Mouse (Mus musculus) midbrain, embryonic 16.5 days (tissue): ENCODE data around the gene Slc25a4. TPM values are rescaled to one million over a fixed set of nuclear protein-coding genes. Genes with fewer than 3 reads are reported as not detected.
"Not testable (repeated sequence)": the region's sequence is repeated elsewhere in the genome, so short reads cannot be mapped to it uniquely, and the experiment has no call there.

Source experiments
- ATAC-seq: fragments of 200-750 bp; cut with Nextera tagmentation; 2 replicates; pipeline ENCODE4 v1.8.0; 2017; ENCODE audit warnings: moderate TSS enrichment
- H3K27ac ChIP-seq: fragments of 300-500 bp; sonication (generic); 2 replicates; pipeline ENCODE4 v1.5.1; 2014; ENCODE audit warnings: mild to moderate bottlenecking, low read length, mixed read lengths
- H3K27me3 ChIP-seq: fragments of 300-500 bp; sonication (generic); 2 replicates; pipeline ENCODE4 v1.6.1; 2014; ENCODE audit warnings: low read depth, low read length, mixed read lengths; ENCODE audit not compliant: control insufficient read depth, insufficient read depth
- H3K36me3 ChIP-seq: fragments of 300-500 bp; sonication (generic); 2 replicates; pipeline ENCODE4 v1.6.1; 2014; ENCODE audit warnings: mild to moderate bottlenecking, low read length, moderate library complexity, mixed read lengths; ENCODE audit not compliant: control insufficient read depth, insufficient read depth
- H3K4me1 ChIP-seq: fragments of 300-500 bp; sonication (generic); 2 replicates; pipeline ENCODE4 v1.6.1; 2014; ENCODE audit warnings: mild to moderate bottlenecking, low read length, mixed read lengths; ENCODE audit not compliant: control insufficient read depth, insufficient read depth
- H3K4me2 ChIP-seq: fragments of 300-500 bp; sonication (generic); 2 replicates; pipeline ENCODE4 v1.6.1; 2014; ENCODE audit warnings: mild to moderate bottlenecking, low read length, mixed read lengths
- H3K4me3 ChIP-seq: fragments of 300-500 bp; sonication (generic); 2 replicates; pipeline ENCODE4 v1.5.1; 2014; ENCODE audit warnings: low read depth, mild to moderate bottlenecking, low read length, moderate library complexity, mixed read lengths
- H3K9ac ChIP-seq: fragments of 300-500 bp; sonication (generic); 2 replicates; pipeline ENCODE4 v1.6.1; 2014; ENCODE audit warnings: low read depth, low read length, mixed read lengths
- H3K9me3 ChIP-seq: fragments of 300-500 bp; sonication (generic); replicated peaks from 2 replicates; pipeline ENCODE4 v1.6.1; 2014; ENCODE audit warnings: mild to moderate bottlenecking, low read length, mixed read lengths; ENCODE audit not compliant: control insufficient read depth, poor library complexity, severe bottlenecking
- WGBS: fragments of 180-500 bp; shearing (Covaris S2); extraction: QIAGEN DNeasy Blood & Tissue Kit; methylation state at CpG from one replicate; pipeline ENCODE4 v1.1.7; 2014; 5-methylcytosine and 5-hydroxymethylcytosine counted together
- polyA plus RNA-seq: library from polyadenylated mRNA; unstranded; fragments of >200 nt; fragmentation: Nextera tagmentation; extraction: Ambion mirVana; gene quantifications from 2 replicates; pipeline ENCODE4 v1.2.1, GENCODE M21; 2015

The Slc25a4 gene
- polyA plus RNA-seq, 1 experiment from 2014 or later, result 969 TPM

- Histone ChIP-seq H3K9me3 (no peaks in the 10 kb centered on the region), H3K4me2 (no peak overlapping the region), H3K27me3 (no peaks in the 10 kb centered on the region; the same call in 1 of the 2 replicates), H3K36me3 (no peaks in the 10 kb centered on the region), H3K27ac (no peak overlapping the region), H3K9ac (no peak overlapping the region), H3K4me3 (no peak overlapping the region), H3K4me1 (no peaks in the 10 kb centered on the region)
- 87% methylated on average over 4 of the region's 4 CpGs for WGBS
- no peak for ATAC-seq
These were observed 23.7 kb upstream of the Slc25a4 start for GRCm38 (mm10) chr8:46234736-46235135.

- H3K9me3 ChIP-seq, result no peaks in the 10 kb centered on the region
- no peak overlapping the region for H3K27ac ChIP-seq
- ATAC-seq, result peak; percentile 45; the same call in 1 of the 2 replicates
- 0 out of 2 replicates have a peak overlapping the region, but pooled peaks have one; percentile 14 for H3K9ac ChIP-seq
- H3K27me3 ChIP-seq, result no peaks in the 10 kb centered on the region
- H3K4me3 ChIP-seq, result no peak overlapping the region
- 49% methylated on average over 8 of the region's 8 CpGs for WGBS
- H3K4me2 ChIP-seq, result no peak overlapping the region
- H3K36me3 ChIP-seq, result no peaks in the 10 kb centered on the region
- no peaks in the 10 kb centered on the region for H3K4me1 ChIP-seq
These were observed 21.7 kb upstream of the Slc25a4 start for GRCm38 (mm10) chr8:46232798-46233197.

DNA sequence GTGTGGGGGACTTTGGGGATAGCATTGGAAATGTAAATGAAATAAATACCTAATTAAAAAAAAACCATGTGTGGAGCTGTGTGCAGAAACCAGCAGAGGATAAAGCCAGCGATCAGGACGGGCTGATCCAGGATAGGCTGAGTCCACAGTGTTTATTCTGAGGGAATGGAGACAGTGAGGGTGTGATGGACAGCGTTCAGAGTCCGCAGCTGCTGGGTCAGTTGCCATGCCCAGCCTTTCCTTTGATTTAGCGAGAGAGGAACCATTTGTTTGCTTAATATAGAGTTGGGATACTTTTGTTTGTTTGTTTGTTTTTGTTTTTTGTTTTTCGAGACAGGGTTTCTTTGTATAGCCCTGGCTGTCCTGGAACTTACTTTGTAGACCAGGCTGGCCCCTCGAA, 20.9 kb upstream of the Slc25a4 start:
- H3K9me3 ChIP-seq, H3K27ac ChIP-seq, H3K4me1 ChIP-seq, H3K27me3 ChIP-seq, H3K4me2 ChIP-seq, H3K36me3 ChIP-seq, ATAC-seq, H3K9ac ChIP-seq, H3K4me3 ChIP-seq: not testable (repeated sequence)
- WGBS, result 84% methylated on average over 7 of the region's 7 CpGs

DNA sequence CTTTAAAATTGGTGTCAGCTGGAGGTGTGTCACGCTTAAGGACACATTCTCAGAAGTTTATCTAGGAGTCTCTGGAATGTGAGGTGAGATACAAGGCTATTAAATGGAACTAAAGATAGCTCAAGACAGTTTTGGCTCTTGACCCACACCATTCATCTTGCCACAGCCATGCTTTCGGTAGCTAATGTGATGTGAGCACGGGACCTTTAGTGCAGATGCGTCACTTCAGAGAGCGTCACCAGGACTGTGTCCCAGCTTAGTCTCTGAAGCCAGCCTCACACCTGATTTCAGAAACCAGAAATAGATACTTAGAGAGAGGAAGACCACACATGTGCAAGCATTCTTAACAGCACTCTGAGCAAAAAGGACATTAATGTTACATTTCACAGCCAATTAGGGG, 15.5 kb upstream of the Slc25a4 start:
- Histone ChIP-seq H3K9me3 (no peaks in the 10 kb centered on the region), H3K27me3 (no peaks in the 10 kb centered on the region), H3K27ac (no peak overlapping the region), H3K4me3 (no peak overlapping the region), H3K9ac (no peak overlapping the region), H3K36me3 (no peaks in the 10 kb centered on the region), H3K4me2 (no peak overlapping the region), H3K4me1 (no peaks in the 10 kb centered on the region)
- ATAC-seq, result no peak
- WGBS, result 92% methylated on average over 5 of the region's 5 CpGs

GRCm38 (mm10) chr8:46225501-46225900, 14.4 kb upstream of the Slc25a4 start:
- ATAC-seq, result no peak
- WGBS, result 76% methylated on average over 3 of the region's 3 CpGs
- Histone ChIP-seq H3K9me3 (no peaks in the 10 kb centered on the region), H3K4me1 (no peaks in the 10 kb centered on the region), H3K27ac (no peak overlapping the region), H3K36me3 (no peaks in the 10 kb centered on the region), H3K27me3 (no peaks in the 10 kb centered on the region), H3K9ac (no peak overlapping the region), H3K4me3 (no peak overlapping the region), H3K4me2 (no peak overlapping the region)

DNA sequence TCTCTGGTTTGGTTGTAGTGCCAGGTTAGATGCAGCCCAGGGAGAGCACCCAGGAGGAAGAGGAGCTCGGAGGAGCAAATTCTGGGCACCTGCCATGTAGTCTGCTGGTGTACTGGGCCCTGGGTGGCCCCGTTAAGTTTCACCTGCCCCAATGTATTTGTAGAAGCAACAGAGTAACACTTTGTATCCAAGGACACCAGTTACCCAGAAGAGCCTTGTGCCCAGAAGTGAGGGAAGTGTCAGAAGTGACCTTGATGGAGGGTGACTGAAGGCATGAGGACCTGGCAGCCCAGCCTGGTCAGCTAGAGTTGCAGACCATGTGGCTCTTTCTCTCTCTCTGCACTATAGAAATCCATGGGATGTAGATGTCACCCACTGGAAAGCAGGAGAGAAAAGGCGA, 9.5 kb upstream of the Slc25a4 start:
- Histone ChIP-seq H3K27ac (no peak overlapping the region), H3K27me3 (no peaks in the 10 kb centered on the region), H3K4me1 (peaks cover 7% of the 10 kb centered on the region), H3K4me2 (no peak overlapping the region), H3K9ac (no peak overlapping the region), H3K4me3 (no peak overlapping the region), H3K9me3 (no peaks in the 10 kb centered on the region), H3K36me3 (no peaks in the 10 kb centered on the region)
- ATAC-seq, result no peak
- WGBS, result 73% methylated on average over 3 of the region's 3 CpGs

GRCm38 (mm10) chr8:46216838-46217237, 5.8 kb upstream of the Slc25a4 start:
- Histone ChIP-seq H3K9me3 (no peaks in the 10 kb centered on the region), H3K4me1 (peaks cover 13% of the 10 kb centered on the region), H3K9ac (peak overlapping the region; percentile 74), H3K4me3 (peak overlapping the region; percentile 44), H3K27ac (peak overlapping the region; percentile 85), H3K4me2 (peak overlapping the region; percentile 77), H3K27me3 (no peaks in the 10 kb centered on the region), H3K36me3 (no peaks in the 10 kb centered on the region)
- WGBS, result under 1% methylated on average over 14 of the region's 14 CpGs
- peak; percentile 88 for ATAC-seq

GRCm38 (mm10) chr8:46213971-46214480, 2.9 kb upstream of the Slc25a4 start:
- WGBS, result 24% methylated on average over 2 of the region's 2 CpGs
- Histone ChIP-seq H3K4me1 (peaks cover 28% of the 10 kb centered on the region), H3K36me3 (no peaks in the 10 kb centered on the region), H3K27ac (no peak overlapping the region), H3K9ac (no peak overlapping the region), H3K27me3 (no peaks in the 10 kb centered on the region), H3K9me3 (no peaks in the 10 kb centered on the region), H3K4me2 (no peak overlapping the region), H3K4me3 (no peak overlapping the region)
- ATAC-seq, result no peak

GRCm38 (mm10) chr8:46212194-46212593, 1.1 kb upstream of the Slc25a4 start:
- peaks cover 38% of the 10 kb centered on the region for H3K4me1 ChIP-seq
- H3K9me3 ChIP-seq, result no peaks in the 10 kb centered on the region
- peak overlapping the region; percentile 99 for H3K27ac ChIP-seq
- H3K27me3 ChIP-seq, result no peaks in the 10 kb centered on the region
- H3K4me3 ChIP-seq, result no peak overlapping the region
- ATAC-seq, result no peak
- peak overlapping the region; percentile 97; the same call in 1 of the 2 replicates for H3K9ac ChIP-seq
- WGBS, result 47% methylated on average over 7 of the region's 7 CpGs
- peaks cover 3% of the 10 kb centered on the region; the same call in 1 of the 2 replicates for H3K36me3 ChIP-seq
- H3K4me2 ChIP-seq, result peak overlapping the region; percentile 95
